Mouse (Mus musculus) kidney, adult 2 months (tissue): ENCODE data around the gene Rnaseh2b.

Experiments
- CTCF ChIP-seq: fragments of 200-500 bp; conservative IDR thresholded peaks from 2 replicates; pipeline ENCODE4 v1.5.1; 2011; ENCODE audit warnings: low read depth, mild to moderate bottlenecking, control low read depth, low read length, moderate library complexity, mixed read lengths; ENCODE audit not compliant: insufficient read depth, insufficient read length
- POLR2A ChIP-seq: fragments of 200-500 bp; IDR thresholded peaks from one replicate; pipeline ENCODE4 v1.6.1; 2011; ENCODE audit warnings: low read depth, low read length, control low read depth

DNA sequence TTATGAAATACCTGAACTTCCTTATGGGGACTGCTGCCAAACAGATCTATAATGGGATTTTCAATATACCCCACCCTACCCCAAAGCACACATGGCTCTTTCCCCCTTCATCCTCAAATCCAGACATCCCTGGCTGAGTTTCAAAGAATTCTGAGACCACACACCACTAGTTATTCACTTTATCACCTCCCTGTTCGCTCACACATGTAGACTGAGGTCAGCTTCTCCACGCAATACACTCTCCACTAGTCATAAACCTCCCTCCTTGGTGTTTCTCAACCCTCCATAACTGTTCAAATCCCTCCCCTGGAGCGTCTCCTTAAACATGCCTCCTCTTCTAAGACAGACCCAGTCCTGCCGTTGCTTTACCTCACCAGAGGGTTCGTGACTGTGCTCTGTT lies 31.1 kb downstream of the Rnaseh2b start:
- TF ChIP-seq CTCF (no peak), POLR2A (no peak)
